Mouse (Mus musculus): Measurements from ENCODE around the gene Syt3. TPM values are rescaled to one million over a fixed set of nuclear protein-coding genes. Genes with fewer than 3 reads are reported as not detected.
A peak's percentile ranks its signal among the peaks of the same experiment; 100 is the strongest.

The Syt3 gene
- polyA plus RNA-seq, 1 experiment from 2014 or later = 3.5 TPM

GRCm38 (mm10) chr7:44356590-44357481, 27.1 kb upstream of the Syt3 start:
- no peak for DNase-seq (ENCODE audit: low spot score)
- peaks cover 10% of the 10 kb centered on the region; the same call in 1 of the 2 replicates for H3K4me1 ChIP-seq (replicated peaks; ENCODE audit: insufficient read depth, low read length)
- ATAC-seq (replicated peaks; ENCODE audit: low FRiP score, low read depth) = no peak
- no peak overlapping the region for H3K27ac ChIP-seq
- H3K9ac ChIP-seq (ENCODE audit: low read depth, low read length) = peak overlapping the region; percentile 35; the same call in 1 of the 2 replicates
- H3K36me3 ChIP-seq (ENCODE audit: insufficient read depth, low read length) = no peaks in the 10 kb centered on the region
- peak overlapping the region; percentile 21; the same call in 1 of the 2 replicates for H3K4me3 ChIP-seq (replicated peaks; ENCODE audit: low read depth, low read length)
- TF ChIP-seq CTCF (IDR thresholded peaks at IDR 0.05; ENCODE audit: low read depth) = no peak
- H3K4me2 ChIP-seq (ENCODE audit: low read length) = peak overlapping the region; percentile 41
- peaks cover 63% of the 10 kb centered on the region for H3K27me3 ChIP-seq (ENCODE audit: insufficient read depth, low read length)
- WGBS = 3% methylated on average over 35 of the region's 35 CpGs
- H3K9me3 ChIP-seq (replicated peaks; ENCODE audit: low read length) = no peaks in the 10 kb centered on the region

GRCm38 (mm10) chr7:44357531-44357930, 26.4 kb upstream of the Syt3 start:
- Histone ChIP-seq H3K27ac (no peak overlapping the region), H3K9ac (ENCODE audit: low read depth, low read length) (no peak overlapping the region)
- no peak for ATAC-seq (replicated peaks; ENCODE audit: low FRiP score, low read depth)

GRCm38 (mm10) chr7:44358012-44358411, 25.9 kb upstream of the Syt3 start:
- Histone ChIP-seq H3K9me3 (replicated peaks; ENCODE audit: low read length) (no peaks in the 10 kb centered on the region), H3K27me3 (ENCODE audit: insufficient read depth, low read length) (peaks cover 51% of the 10 kb centered on the region), H3K4me1 (replicated peaks; ENCODE audit: insufficient read depth, low read length) (peaks cover 10% of the 10 kb centered on the region; the same call in 1 of the 2 replicates), H3K27ac (no peak overlapping the region), H3K9ac (ENCODE audit: low read depth, low read length) (no peak overlapping the region), H3K4me3 (replicated peaks; ENCODE audit: low read depth, low read length) (no peak overlapping the region), H3K36me3 (ENCODE audit: insufficient read depth, low read length) (no peaks in the 10 kb centered on the region), H3K4me2 (ENCODE audit: low read length) (no peak overlapping the region)
- no peak for ATAC-seq (replicated peaks; ENCODE audit: low FRiP score, low read depth)
- no peak for DNase-seq (ENCODE audit: low spot score)
- 13% methylated on average over 5 of the region's 5 CpGs for WGBS
- TF ChIP-seq CTCF (IDR thresholded peaks at IDR 0.05; ENCODE audit: low read depth) = no peak

More at GRCm38 (mm10) chr7:44357531-44357930, 26.4 kb upstream of the Syt3 start:
- no peak for TF ChIP-seq CTCF (IDR thresholded peaks at IDR 0.05; ENCODE audit: low read depth)
- WGBS = 27% methylated on average over 10 of the region's 10 CpGs
- no peaks in the 10 kb centered on the region for H3K9me3 ChIP-seq (replicated peaks; ENCODE audit: low read length)
- no peaks in the 10 kb centered on the region for H3K36me3 ChIP-seq (ENCODE audit: insufficient read depth, low read length)
- DNase-seq (ENCODE audit: low spot score) = no peak
- peaks cover 56% of the 10 kb centered on the region for H3K27me3 ChIP-seq (ENCODE audit: insufficient read depth, low read length)
- H3K4me1 ChIP-seq (replicated peaks; ENCODE audit: insufficient read depth, low read length) = peaks cover 10% of the 10 kb centered on the region; the same call in 1 of the 2 replicates
- no peak overlapping the region for H3K4me3 ChIP-seq (replicated peaks; ENCODE audit: low read depth, low read length)
- 0 out of 2 replicates have a peak overlapping the region, but pooled peaks have one; percentile 41 for H3K4me2 ChIP-seq (ENCODE audit: low read length)

GRCm38 (mm10) chr7:44358886-44359654, 24.8 kb upstream of the Syt3 start:
- peaks cover 41% of the 10 kb centered on the region for H3K27me3 ChIP-seq (ENCODE audit: insufficient read depth, low read length)
- H3K27ac ChIP-seq = no peak overlapping the region
- H3K4me2 ChIP-seq (ENCODE audit: low read length) = peak overlapping the region; percentile 82
- no peak for DNase-seq (ENCODE audit: low spot score)
- H3K4me3 ChIP-seq (replicated peaks; ENCODE audit: low read depth, low read length) = peak overlapping the region; percentile 44
- no peaks in the 10 kb centered on the region for H3K36me3 ChIP-seq (ENCODE audit: insufficient read depth, low read length)
- no peaks in the 10 kb centered on the region for H3K9me3 ChIP-seq (replicated peaks; ENCODE audit: low read length)
- no peak for TF ChIP-seq CTCF (IDR thresholded peaks at IDR 0.05; ENCODE audit: low read depth)
- peaks cover 10% of the 10 kb centered on the region; the same call in 1 of the 2 replicates for H3K4me1 ChIP-seq (replicated peaks; ENCODE audit: insufficient read depth, low read length)
- H3K9ac ChIP-seq (ENCODE audit: low read depth, low read length) = peak overlapping the region; percentile 59
- WGBS = 4% methylated on average over 21 of the region's 26 CpGs
- 0 out of 2 replicates have a peak, but pooled peaks have one; percentile 12 for ATAC-seq (replicated peaks; ENCODE audit: low FRiP score, low read depth)

GRCm38 (mm10) chr7:44359908-44360672, 23.8 kb upstream of the Syt3 start:
- H3K9me3 ChIP-seq (replicated peaks; ENCODE audit: low read length) = no peaks in the 10 kb centered on the region
- peak overlapping the region; percentile 44 for H3K4me3 ChIP-seq (replicated peaks; ENCODE audit: low read depth, low read length)
- H3K4me1 ChIP-seq (replicated peaks; ENCODE audit: insufficient read depth, low read length) = peaks cover 10% of the 10 kb centered on the region; the same call in 1 of the 2 replicates
- H3K27me3 ChIP-seq (ENCODE audit: insufficient read depth, low read length) = peaks cover 36% of the 10 kb centered on the region
- H3K4me2 ChIP-seq (ENCODE audit: low read length) = peak overlapping the region; percentile 82
- DNase-seq (ENCODE audit: low spot score) = peak; percentile 95
- WGBS = under 1% methylated on average over 54 of the region's 54 CpGs
- H3K36me3 ChIP-seq (ENCODE audit: insufficient read depth, low read length) = no peaks in the 10 kb centered on the region
- peak overlapping the region; percentile 56; the same call in 1 of the 2 replicates for H3K27ac ChIP-seq
- H3K9ac ChIP-seq (ENCODE audit: low read depth, low read length) = peak overlapping the region; percentile 59
- TF ChIP-seq CTCF (IDR thresholded peaks at IDR 0.05; ENCODE audit: low read depth) = no peak; the same call in 1 of the 2 replicates
- ATAC-seq (replicated peaks; ENCODE audit: low FRiP score, low read depth) = peak; percentile 69
